Comparison of ENCODE assay signal across 9 mouse cellular contexts in the genomic region with DNA sequence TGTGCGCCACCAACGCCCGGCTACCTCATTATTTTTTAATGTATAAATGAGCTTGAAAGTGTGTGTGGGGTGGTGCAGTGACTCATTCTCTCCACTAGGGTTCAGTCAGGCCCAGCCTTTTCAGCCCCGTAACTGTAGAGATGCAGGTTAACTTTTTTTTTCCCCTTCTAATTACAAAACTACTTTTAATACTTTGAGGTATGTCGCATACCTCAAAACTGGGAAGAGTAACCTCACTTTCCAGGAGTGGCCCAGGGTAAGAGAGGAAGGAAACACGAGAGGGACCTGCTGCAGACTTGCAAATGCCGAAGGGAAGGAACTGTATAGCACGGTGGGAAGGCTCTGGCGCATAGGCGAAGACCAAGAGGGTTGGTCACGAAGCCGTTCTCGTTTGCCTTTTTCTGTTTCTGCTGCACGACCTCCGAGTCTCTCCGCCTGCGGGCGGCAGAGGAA. TPM values are rescaled to one million over a fixed set of nuclear protein-coding genes. Genes with fewer than 3 reads are reported as not detected.
A peak's percentile ranks its signal among the peaks of the same experiment; 100 is the strongest.
DNase-seq lines count a peak whose midpoint lies in the region; ATAC-seq and TF ChIP-seq lines count a peak whose summit lies in the region.
"Had no signal": no experiment of that assay in that cellular context is flagged by ENCODE, and none has a peak within 500 bp of the region (broad histone marks: within the 10 kb centered on the region; RNA-seq: fewer than 3 reads in every experiment).

No protein-coding gene starts in this region.

- no peak overlapping the region for H3K27ac ChIP-seq in heart, embryonic 11.5 days (ENCODE audit: low read depth, low read length)
- H3K27ac ChIP-seq in kidney, embryonic 14.5 days (ENCODE audit: low read depth, low read length), result no peak overlapping the region
- no peak overlapping the region for H3K27ac ChIP-seq in liver, embryonic 14.5 days

- no peaks in the 10 kb centered on the region for H3K9me3 ChIP-seq in heart, embryonic 11.5 days (replicated peaks; ENCODE audit: control insufficient read depth, low read length)
- H3K9me3 ChIP-seq in kidney, embryonic 14.5 days (ENCODE audit: control insufficient read depth, low read length), result no peaks in the 10 kb centered on the region
- no peaks in the 10 kb centered on the region for H3K9me3 ChIP-seq in liver, embryonic 14.5 days (ENCODE audit: control insufficient read depth, low read length)

- H3K27me3 ChIP-seq in heart, embryonic 11.5 days (ENCODE audit: control insufficient read depth, insufficient read depth, low read length), result peaks cover 6% of the 10 kb centered on the region; the same call in 1 of the 2 replicates
- H3K27me3 ChIP-seq in kidney, embryonic 14.5 days (ENCODE audit: control insufficient read depth, insufficient read depth, low read length), result 0 out of 2 replicates have a peak, but pooled peaks cover 6% of the 10 kb centered on the region
- no peaks in the 10 kb centered on the region for H3K27me3 ChIP-seq in liver, embryonic 14.5 days (ENCODE audit: control insufficient read depth, insufficient read depth, low read length)
- no peaks in the 10 kb centered on the region for H3K27me3 ChIP-seq in splenic B cell, adult 2 months (ENCODE audit: control insufficient read depth, insufficient read depth, low read length, poor library complexity, severe bottlenecking)

- H3K9ac ChIP-seq in heart, embryonic 11.5 days (ENCODE audit: low read depth, low read length), result peak overlapping the region; percentile 66
- H3K9ac ChIP-seq in kidney, embryonic 14.5 days (ENCODE audit: low read depth, low read length), result peak overlapping the region; percentile 45; the same call in 1 of the 2 replicates
- H3K9ac ChIP-seq in liver, embryonic 14.5 days (replicated peaks), result peak overlapping the region; percentile 54

- peak overlapping the region; percentile 65 for H3K4me2 ChIP-seq in heart, embryonic 11.5 days
- peak overlapping the region; percentile 54 for H3K4me2 ChIP-seq in kidney, embryonic 14.5 days (replicated peaks; ENCODE audit: low read depth, low read length)
- peak overlapping the region; percentile 97 for H3K4me2 ChIP-seq in liver, embryonic 14.5 days (ENCODE audit: low read depth)

- ATAC-seq in heart, embryonic 11.5 days (replicated peaks; ENCODE audit: insufficient number of reproducible peaks, low FRiP score, low TSS enrichment), result peak; percentile 36; the same call in 1 of the 2 replicates
- ATAC-seq in kidney, embryonic 14.5 days (ENCODE audit: low FRiP score, low TSS enrichment), result peak; percentile 53
- peak; percentile 56; the same call in 1 of the 2 replicates for ATAC-seq in liver, embryonic 14.5 days (ENCODE audit: insufficient read depth)

- 2% methylated on average over 18 of the region's 18 CpGs for WGBS in heart, embryonic 11.5 days (ENCODE audit: insufficient replicate concordance)
- WGBS in kidney, embryonic 14.5 days, result 2% methylated on average over 18 of the region's 18 CpGs
- under 1% methylated on average over 18 of the region's 18 CpGs for WGBS in liver, embryonic 14.5 days (ENCODE audit: insufficient replicate concordance)

- peak; percentile 83 for TF ChIP-seq CTCF in liver, embryonic 14.5 days (IDR thresholded peaks at IDR 0.05; ENCODE audit: low read depth)

- peaks cover 9% of the 10 kb centered on the region; the same call in 1 of the 2 replicates for H3K4me1 ChIP-seq in heart, embryonic 11.5 days (ENCODE audit: control insufficient read depth, insufficient read depth, low read length)
- peaks cover 8% of the 10 kb centered on the region; the same call in 1 of the 2 replicates for H3K4me1 ChIP-seq in kidney, embryonic 14.5 days (ENCODE audit: control insufficient read depth, insufficient read depth, low read length)
- H3K4me1 ChIP-seq in liver, embryonic 14.5 days (replicated peaks; ENCODE audit: control insufficient read depth in 2 of 2, insufficient read depth in 2 of 2, low read length in 1 of 2), result peaks cover 13% of the 10 kb centered on the region in 2 experiments

- H3K36me3 ChIP-seq in heart, embryonic 11.5 days (ENCODE audit: control insufficient read depth, insufficient read depth, low read length), result no peaks in the 10 kb centered on the region
- peaks cover 5% of the 10 kb centered on the region for H3K36me3 ChIP-seq in kidney, embryonic 14.5 days (ENCODE audit: control insufficient read depth, insufficient read depth, low read length)
- H3K36me3 ChIP-seq in liver, embryonic 14.5 days (replicated peaks; ENCODE audit: control insufficient read depth, insufficient read depth, low read depth), result no peaks in the 10 kb centered on the region
- peaks cover 1% of the 10 kb centered on the region; the same call in 1 of the 2 replicates for H3K36me3 ChIP-seq in splenic B cell, adult 2 months (ENCODE audit: control insufficient read depth, insufficient read depth, low read length, poor library complexity, severe bottlenecking)

- TF ChIP-seq EP300 in liver, embryonic 14.5 days (IDR thresholded peaks at IDR 0.05; ENCODE audit: low read depth), result no peak

- peak; percentile 80 to 82 for DNase-seq in B cell, adult 2 months
- DNase-seq in adrenal gland, postnatal 10 days, result peak; percentile 70
- peak; percentile 74 for DNase-seq in embryo, embryonic 9.5 days (ENCODE audit: extremely low spot score)
- DNase-seq in liver, embryonic 14.5 days (ENCODE audit: low read depth in 3 of 3, low spot score in 3 of 3), result peak; percentile 43 to 69 (median 52)
- DNase-seq in naive thymus-derived CD4-positive, alpha-beta T cell, adult 2 months (ENCODE audit: low read depth), result peak; percentile 88
- DNase-seq in splenic B cell, adult 2 months (ENCODE audit: low read depth, low spot score), result peak; percentile 86

- peak overlapping the region; percentile 33 for H3K4me3 ChIP-seq in heart, embryonic 11.5 days (ENCODE audit: low read depth, low read length)
- peak overlapping the region; percentile 32 for H3K4me3 ChIP-seq in kidney, embryonic 14.5 days (ENCODE audit: low read length)
- peak overlapping the region; percentile 54 to 70 for H3K4me3 ChIP-seq in liver, embryonic 14.5 days (ENCODE audit: insufficient read depth in 1 of 2, low read depth in 2 of 2, low read length in 2 of 2)

RNA-seq across cellular contexts. Expression of a gene that starts 1.3 kb away (rescaled TPM):
- 10 to 100 TPM; 21.6 to 27.3 TPM for total RNA-seq in adrenal gland, postnatal 10 days (2021)
- polyA plus RNA-seq in heart, embryonic 11.5 days (2014; fragmentation: Nextera tagmentation; extraction: Ambion mirVana), result 40.4 and 41.4 TPM in 2 replicates
- polyA plus RNA-seq in kidney, embryonic 14.5 days (2014; fragmentation: Nextera tagmentation; extraction: Ambion mirVana), result 31.1 and 34.8 TPM in 2 replicates
- 12.9 and 14.2 TPM in 2 replicates for polyA plus RNA-seq in liver, embryonic 14.5 days (2012; rRNA removed)
- polyA plus RNA-seq in liver, embryonic 14.5 days (2014; fragmentation: Nextera tagmentation; extraction: Ambion mirVana), result 20.8 and 21.4 TPM in 2 replicates

RNA-seq across cellular contexts. Expression of a gene that starts 12.7 kb away (rescaled TPM):
- total RNA-seq in adrenal gland, postnatal 10 days (2021), result not detected
- polyA plus RNA-seq in heart, embryonic 11.5 days (2014; fragmentation: Nextera tagmentation; extraction: Ambion mirVana), result not detected in 2 replicates
- not detected in 2 replicates for polyA plus RNA-seq in kidney, embryonic 14.5 days (2014; fragmentation: Nextera tagmentation; extraction: Ambion mirVana)
- 0.02 TPM in 2 replicates for polyA plus RNA-seq in liver, embryonic 14.5 days (2012; rRNA removed)
- not detected in 2 replicates for polyA plus RNA-seq in liver, embryonic 14.5 days (2014; fragmentation: Nextera tagmentation; extraction: Ambion mirVana)
- polyA plus RNA-seq: frontal cortex, adult 2 months had no signal

RNA-seq across cellular contexts. Expression of a gene that starts 18.6 kb away (rescaled TPM):
- 10 to 100 TPM; 12.8 to 22.3 TPM for total RNA-seq in adrenal gland, postnatal 10 days (2021)
- 0.89 and 1.3 TPM in 2 replicates for polyA plus RNA-seq in heart, embryonic 11.5 days (2014; fragmentation: Nextera tagmentation; extraction: Ambion mirVana)
- polyA plus RNA-seq in kidney, embryonic 14.5 days (2014; fragmentation: Nextera tagmentation; extraction: Ambion mirVana), result 0.89 and 1.1 TPM in 2 replicates
- 4.2 and 5.5 TPM in 2 replicates for polyA plus RNA-seq in liver, embryonic 14.5 days (2012; rRNA removed)
- polyA plus RNA-seq in liver, embryonic 14.5 days (2014; fragmentation: Nextera tagmentation; extraction: Ambion mirVana), result 3.7 and 4.4 TPM in 2 replicates

RNA-seq across cellular contexts. Expression of a gene that starts 19.0 kb away (rescaled TPM):
- total RNA-seq in adrenal gland, postnatal 10 days (2021), result 10 to 100 TPM; 16.4 to 21.9 TPM
- 33.1 and 34.2 TPM in 2 replicates for polyA plus RNA-seq in heart, embryonic 11.5 days (2014; fragmentation: Nextera tagmentation; extraction: Ambion mirVana)
- 47.8 and 68.2 TPM in 2 replicates for polyA plus RNA-seq in kidney, embryonic 14.5 days (2014; fragmentation: Nextera tagmentation; extraction: Ambion mirVana)
- polyA plus RNA-seq in liver, embryonic 14.5 days (2012; rRNA removed), result 8.1 and 12.9 TPM in 2 replicates
- 23.3 and 23.4 TPM in 2 replicates for polyA plus RNA-seq in liver, embryonic 14.5 days (2014; fragmentation: Nextera tagmentation; extraction: Ambion mirVana)

RNA-seq across cellular contexts. Expression of a gene that starts 32.8 kb away (rescaled TPM):
- total RNA-seq in adrenal gland, postnatal 10 days (2021), result 10 to 100 TPM; 65.3 to 74.8 TPM
- polyA plus RNA-seq in heart, embryonic 11.5 days (2014; fragmentation: Nextera tagmentation; extraction: Ambion mirVana), result 36.1 and 38.5 TPM in 2 replicates
- polyA plus RNA-seq in kidney, embryonic 14.5 days (2014; fragmentation: Nextera tagmentation; extraction: Ambion mirVana), result 35.6 and 36.0 TPM in 2 replicates
- polyA plus RNA-seq in liver, embryonic 14.5 days (2012; rRNA removed), result 8.0 and 9.5 TPM in 2 replicates
- 4.5 and 6.1 TPM in 2 replicates for polyA plus RNA-seq in liver, embryonic 14.5 days (2014; fragmentation: Nextera tagmentation; extraction: Ambion mirVana)
